Mouse (Mus musculus) left cerebral cortex, adult 9 months (tissue): Measurements from ENCODE around the gene Mast4.

Experiments
- DNase-seq, 2 experiments: peaks; one replicate each; pipeline ENCODE4 v3.0.0; 2022; ENCODE audit warnings: low spot score in 2 of 2

The Mast4 gene

GRCm38 (mm10) chr13:103315113-103315708 is 19.1 kb downstream of the Mast4 start:
- no peak for DNase-seq

- peak in 1 of 2 experiments; percentile 22 for DNase-seq
Observed at GRCm38 (mm10) chr13:103308296-103308695, 26.0 kb downstream of the Mast4 start.

- DNase-seq: no peak
Observed at GRCm38 (mm10) chr13:103303826-103304225, 30.5 kb downstream of the Mast4 start.

- DNase-seq: no peak
Observed at GRCm38 (mm10) chr13:103302508-103302907, 31.8 kb downstream of the Mast4 start.

- no peak for DNase-seq
Observed at GRCm38 (mm10) chr13:103302077-103302476, 32.2 kb downstream of the Mast4 start.

- DNase-seq: no peak
Observed at GRCm38 (mm10) chr13:103294424-103294823, 39.9 kb downstream of the Mast4 start.

- DNase-seq: no peak
Observed at GRCm38 (mm10) chr13:103293121-103293520, 41.2 kb downstream of the Mast4 start.

- no peak for DNase-seq
Observed at GRCm38 (mm10) chr13:103291098-103291497, 43.2 kb downstream of the Mast4 start.

GRCm38 (mm10) chr13:103285821-103286220 is 48.5 kb downstream of the Mast4 start:
- no peak for DNase-seq

GRCm38 (mm10) chr13:103285036-103285435 is 49.3 kb downstream of the Mast4 start:
- peak in 1 of 2 experiments; percentile 28 for DNase-seq

GRCm38 (mm10) chr13:103270856-103271391 is 63.4 kb downstream of the Mast4 start:
- DNase-seq: no peak

GRCm38 (mm10) chr13:103262707-103263106 is 71.6 kb downstream of the Mast4 start:
- no peak for DNase-seq

- DNase-seq: no peak
Observed at GRCm38 (mm10) chr13:103262061-103262460, 72.2 kb downstream of the Mast4 start.

GRCm38 (mm10) chr13:103260414-103260813 is 73.9 kb downstream of the Mast4 start:
- no peak for DNase-seq

GRCm38 (mm10) chr13:103258106-103258505 is 76.2 kb downstream of the Mast4 start:
- DNase-seq: no peak

- DNase-seq: no peak
Observed at GRCm38 (mm10) chr13:103254861-103255260, 79.4 kb downstream of the Mast4 start.

- DNase-seq: no peak
Observed at GRCm38 (mm10) chr13:103253077-103253476, 81.2 kb downstream of the Mast4 start.

- DNase-seq: no peak
Observed at GRCm38 (mm10) chr13:103248102-103249054, 85.9 kb downstream of the Mast4 start.

- no peak for DNase-seq
Observed at GRCm38 (mm10) chr13:103246973-103247718, 87.2 kb downstream of the Mast4 start.

GRCm38 (mm10) chr13:103245431-103245830 is 88.9 kb downstream of the Mast4 start:
- no peak for DNase-seq

GRCm38 (mm10) chr13:103244053-103244452 is 90.2 kb downstream of the Mast4 start:
- DNase-seq: no peak

- no peak for DNase-seq
Observed at GRCm38 (mm10) chr13:103241092-103241491, 93.2 kb downstream of the Mast4 start.
